Mouse (Mus musculus) bone marrow macrophage, adult 2 months (primary cell): ENCODE results near the gene Bspry.

Source experiments
- CTCF ChIP-seq: IDR thresholded peaks from 2 replicates; pipeline ENCODE4 v1.5.1; 2012; ENCODE audit warnings: low read depth, mild to moderate bottlenecking, low read length, moderate library complexity
- POLR2A ChIP-seq: IDR thresholded peaks from 2 replicates; pipeline ENCODE4 v1.6.1; 2012; ENCODE audit warnings: mild to moderate bottlenecking, low read depth, low read length, borderline replicate concordance

DNA sequence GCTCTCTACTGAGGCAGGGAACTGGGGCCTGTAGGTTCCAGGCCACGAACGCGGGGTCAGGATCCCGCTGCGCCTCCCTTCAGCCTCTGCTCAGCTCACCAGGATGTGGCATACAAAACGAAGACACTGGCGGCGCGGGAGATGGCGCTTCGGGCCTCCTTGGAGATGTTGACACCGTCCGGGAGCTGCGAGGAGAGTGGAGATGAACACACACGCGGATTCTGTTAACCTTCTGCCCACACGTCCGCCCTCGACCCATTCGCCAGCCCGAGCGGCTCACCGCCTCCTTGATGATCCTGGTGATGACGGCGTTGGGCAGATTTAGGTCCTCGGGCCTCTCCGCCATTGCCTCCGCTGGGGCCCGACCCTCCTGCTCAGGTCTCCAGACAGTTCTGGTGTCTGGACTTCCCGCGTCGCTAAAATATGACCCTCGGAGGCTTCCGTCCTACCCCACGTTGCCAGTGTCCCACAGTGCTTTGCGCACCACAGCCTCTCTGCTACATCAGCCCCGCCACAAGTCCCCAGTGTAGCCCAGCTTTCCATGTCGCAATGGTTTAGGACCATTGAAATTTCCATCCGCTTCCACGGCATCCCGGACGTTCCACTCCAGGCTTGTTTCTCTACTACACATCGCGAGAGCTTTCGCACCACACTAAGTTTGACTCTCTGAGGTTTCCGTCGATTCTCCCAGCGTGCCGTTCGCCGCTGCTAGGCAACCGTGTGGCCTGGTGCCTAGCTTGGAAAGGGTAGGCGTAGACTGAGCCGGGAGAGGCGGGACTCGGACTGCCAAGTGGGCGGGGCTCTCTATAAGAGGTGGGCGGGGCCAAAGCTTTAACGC, 45.0 kb downstream of the Bspry start, which contains the start of the genes Pole3 and 4933430I17Rik:
- TF ChIP-seq CTCF = no peak
- TF ChIP-seq POLR2A = no peak
